ENCODE assay signal across 11 mouse cellular contexts in the genomic region with DNA sequence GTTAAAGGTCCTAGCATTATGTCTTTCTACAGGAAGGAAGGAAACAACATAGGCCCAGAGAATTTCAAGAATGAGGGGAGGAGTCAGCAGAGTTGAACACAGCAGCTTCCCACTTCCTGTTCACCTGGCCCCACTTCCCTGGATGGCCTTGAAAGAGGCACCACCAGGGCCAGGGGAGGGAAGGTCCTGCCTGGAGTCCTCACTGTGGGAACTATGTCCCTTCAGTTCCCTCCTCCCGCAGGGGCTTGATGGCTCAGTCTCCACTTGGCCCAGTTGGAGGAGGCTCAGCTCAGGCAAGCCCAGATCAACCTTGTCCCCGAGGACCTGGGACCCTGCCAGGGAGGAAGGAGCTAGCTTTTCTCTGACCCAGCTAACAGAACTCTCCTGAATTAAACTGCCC.
A peak's percentile ranks its signal among the peaks of the same experiment; 100 is the strongest.
DNase-seq lines count a peak whose midpoint lies in the region; ATAC-seq lines count a peak whose summit lies in the region.
"Had no signal": no experiment of that assay in that cellular context is flagged by ENCODE, and none has a peak within 500 bp of the region (broad histone marks: within the 10 kb centered on the region; RNA-seq: fewer than 3 reads in every experiment).

No protein-coding gene starts in this region.

- intact Hi-C loops in left cerebral cortex, postnatal 25 days (cut with DNase I): no loop called here

- no peak overlapping the region for H3K27ac ChIP-seq in heart, embryonic 11.5 days (ENCODE audit: low read depth, low read length)
- 0 out of 2 replicates have a peak overlapping the region, but pooled peaks have one; percentile 28 for H3K27ac ChIP-seq in neural tube, embryonic 13.5 days (replicated peaks)
- H3K27ac ChIP-seq in neural tube, embryonic 15.5 days (replicated peaks): no peak overlapping the region
- H3K27ac ChIP-seq: embryonic facial prominence, embryonic 12.5 days; midbrain, embryonic 13.5 days had no signal

- ATAC-seq in heart, embryonic 11.5 days (replicated peaks; ENCODE audit: insufficient number of reproducible peaks, low FRiP score, low TSS enrichment): no peak
- no peak for ATAC-seq in neural tube, embryonic 13.5 days (ENCODE audit: low read depth)
- ATAC-seq in neural tube, embryonic 15.5 days (ENCODE audit: low FRiP score): no peak
- ATAC-seq: midbrain, embryonic 13.5 days had no signal

- no peaks in the 10 kb centered on the region for H3K9me3 ChIP-seq in heart, embryonic 11.5 days (replicated peaks; ENCODE audit: control insufficient read depth, low read length)
- no peaks in the 10 kb centered on the region for H3K9me3 ChIP-seq in neural tube, embryonic 13.5 days
- H3K9me3 ChIP-seq in neural tube, embryonic 15.5 days (replicated peaks): no peaks in the 10 kb centered on the region
- H3K9me3 ChIP-seq: embryonic facial prominence, embryonic 12.5 days; midbrain, embryonic 13.5 days had no signal

- H3K9ac ChIP-seq in heart, embryonic 11.5 days (ENCODE audit: low read depth, low read length): no peak overlapping the region
- H3K9ac ChIP-seq in neural tube, embryonic 13.5 days: no peak overlapping the region
- H3K9ac ChIP-seq in neural tube, embryonic 15.5 days (replicated peaks): no peak overlapping the region
- H3K9ac ChIP-seq: embryonic facial prominence, embryonic 12.5 days; midbrain, embryonic 13.5 days had no signal

- H3K4me1 ChIP-seq in heart, embryonic 11.5 days (ENCODE audit: control insufficient read depth, insufficient read depth, low read length): peaks cover 9% of the 10 kb centered on the region; the same call in 1 of the 2 replicates
- H3K4me1 ChIP-seq in neural tube, embryonic 13.5 days (replicated peaks): peaks cover 36% of the 10 kb centered on the region
- peaks cover 32% of the 10 kb centered on the region for H3K4me1 ChIP-seq in neural tube, embryonic 15.5 days

- H3K4me2 ChIP-seq in heart, embryonic 11.5 days: no peak overlapping the region
- H3K4me2 ChIP-seq in neural tube, embryonic 13.5 days: no peak overlapping the region
- H3K4me2 ChIP-seq in neural tube, embryonic 15.5 days: no peak overlapping the region
- H3K4me2 ChIP-seq: embryonic facial prominence, embryonic 12.5 days; midbrain, embryonic 13.5 days had no signal

- no peaks in the 10 kb centered on the region for H3K36me3 ChIP-seq in heart, embryonic 11.5 days (ENCODE audit: control insufficient read depth, insufficient read depth, low read length)
- H3K36me3 ChIP-seq in neural tube, embryonic 13.5 days: no peaks in the 10 kb centered on the region
- H3K36me3 ChIP-seq in neural tube, embryonic 15.5 days: no peaks in the 10 kb centered on the region
- H3K36me3 ChIP-seq: embryonic facial prominence, embryonic 12.5 days; midbrain, embryonic 13.5 days had no signal

- peaks cover 17% of the 10 kb centered on the region; the same call in 1 of the 2 replicates for H3K27me3 ChIP-seq in heart, embryonic 11.5 days (ENCODE audit: control insufficient read depth, insufficient read depth, low read length)
- peaks cover 100% of the 10 kb centered on the region for H3K27me3 ChIP-seq in neural tube, embryonic 13.5 days
- H3K27me3 ChIP-seq in neural tube, embryonic 15.5 days (replicated peaks): peaks cover 94% of the 10 kb centered on the region
- H3K27me3 ChIP-seq: embryonic facial prominence, embryonic 12.5 days had no signal

- WGBS in heart, embryonic 11.5 days (ENCODE audit: insufficient replicate concordance): 65% methylated on average over 2 of the region's 2 CpGs
- 81% methylated on average over 2 of the region's 2 CpGs for WGBS in neural tube, embryonic 13.5 days
- WGBS in neural tube, embryonic 15.5 days: 56% methylated on average over 2 of the region's 2 CpGs

- H3K4me3 ChIP-seq in heart, embryonic 11.5 days (ENCODE audit: low read depth, low read length): no peak overlapping the region
- H3K4me3 ChIP-seq in neural tube, embryonic 13.5 days: no peak overlapping the region
- H3K4me3 ChIP-seq in neural tube, embryonic 15.5 days (replicated peaks): no peak overlapping the region
- H3K4me3 ChIP-seq: embryonic facial prominence, embryonic 12.5 days; midbrain, embryonic 13.5 days had no signal

- peak; percentile 98 for DNase-seq in heart, adult 11 months
- peak; percentile 53 for DNase-seq in gastrocnemius, postnatal 25 days
- peak; percentile 30 to 41 for DNase-seq in kidney, postnatal 4 days
- no peak for DNase-seq in left cerebral cortex, postnatal 25 days (ENCODE audit: low spot score in 2 of 2)
- DNase-seq in cerebellum, postnatal 36 days: no peak
- DNase-seq: cerebellum, adult 11 months had no signal

Comparison
In these comparisons a context has a peak if more than half of its experiments do, and no peak if none do; other contexts are left out.
1. DNase-seq: peak in heart, adult 11 months (single experiment), gastrocnemius, postnatal 25 days (single experiment) and kidney, postnatal 4 days (2 of 2); none in left cerebral cortex, postnatal 25 days (0 of 2) and cerebellum, postnatal 36 days (0 of 2).